Mouse (Mus musculus) right cerebral cortex, postnatal 4 days (tissue): ENCODE measurements around the gene Olfr641.

Source experiments
- DNase-seq: peaks from one replicate; pipeline ENCODE4 v3.0.0-alpha.2; 2022

The Olfr641 gene

GRCm38 (mm10) chr7:104035145-104035544 is at the start of gene Olfr641:
Gene Olfr641, plus strand, starts transcription at chr7:104035445.
- DNase-seq = no peak

- no peak for DNase-seq
Measured at GRCm38 (mm10) chr7:103998446-103998845, 36.8 kb upstream of the Olfr641 start, which contains the start of gene Olfr638. Gene Olfr638, plus strand, starts transcription at chr7:103998746.

GRCm38 (mm10) chr7:103999124-103999523 is 36.1 kb upstream of the Olfr641 start:
- DNase-seq = no peak

- DNase-seq = no peak
Measured at GRCm38 (mm10) chr7:104017203-104017602, 18.0 kb upstream of the Olfr641 start, which contains the start of gene Olfr639. Gene Olfr639, minus strand, starts transcription at chr7:104017303.

GRCm38 (mm10) chr7:104018953-104019352 is 16.3 kb upstream of the Olfr641 start:
- DNase-seq = no peak

- DNase-seq = no peak
Measured at GRCm38 (mm10) chr7:104021651-104022050, 13.6 kb upstream of the Olfr641 start.

- DNase-seq = no peak
Measured at GRCm38 (mm10) chr7:104025473-104025872, 9.8 kb upstream of the Olfr641 start, which contains the start of gene Olfr640. Gene Olfr640, minus strand, starts transcription at chr7:104025573.

GRCm38 (mm10) chr7:104026978-104027377 is 8.3 kb upstream of the Olfr641 start:
- no peak for DNase-seq

GRCm38 (mm10) chr7:104050745-104051144 is 15.5 kb downstream of the Olfr641 start:
- DNase-seq = no peak

GRCm38 (mm10) chr7:104052566-104052965 is 17.3 kb downstream of the Olfr641 start, which contains the start of gene Olfr642:
Gene Olfr642, minus strand, starts transcription at chr7:104052666.
- DNase-seq = no peak

GRCm38 (mm10) chr7:104059215-104059614 is 24.0 kb downstream of the Olfr641 start:
- no peak for DNase-seq

- DNase-seq = no peak
Measured at GRCm38 (mm10) chr7:104061345-104061744, 26.1 kb downstream of the Olfr641 start, which contains the start of gene 4930516K23Rik. Gene 4930516K23Rik, minus strand, starts transcription at chr7:104061445.

- no peak for DNase-seq
Measured at GRCm38 (mm10) chr7:104071769-104072168, 36.5 kb downstream of the Olfr641 start, which contains the start of gene Olfr644. Gene Olfr644, minus strand, starts transcription at chr7:104071869.

- no peak for DNase-seq
Measured at GRCm38 (mm10) chr7:104085365-104085764, 50.1 kb downstream of the Olfr641 start, which contains the start of gene Olfr645. Gene Olfr645, minus strand, starts transcription at chr7:104085465.
